Mouse (Mus musculus) thymus, adult 2 months (tissue): ENCODE data around the gene 3425401B19Rik.

ENCODE experiments used
- CTCF ChIP-seq: fragments of 200-500 bp; IDR thresholded peaks from 2 replicates; pipeline ENCODE4 v1.5.1; 2012; ENCODE audit warnings: mild to moderate bottlenecking, control low read depth, low read length, moderate library complexity, borderline replicate concordance; ENCODE audit not compliant: control insufficient read depth, poor library complexity, insufficient read depth; ENCODE audit errors: extremely low read depth
- POLR2A ChIP-seq: fragments of 200-500 bp; IDR thresholded peaks from 2 replicates; pipeline ENCODE4 v1.6.1; 2012; ENCODE audit warnings: mild to moderate bottlenecking, low read length, control low read depth, moderate library complexity; ENCODE audit not compliant: control insufficient read depth, poor library complexity, insufficient read depth; ENCODE audit errors: extremely low read depth

GRCm38 (mm10) chr14:32695906-32696305 is 10.8 kb upstream of the 3425401B19Rik start:
- TF ChIP-seq CTCF = no peak
- no peak for TF ChIP-seq POLR2A
